Mouse (Mus musculus) hindbrain, postnatal 0 days (tissue): ENCODE results near the gene Meltf. TPM values are rescaled to one million over a fixed set of nuclear protein-coding genes. Genes with fewer than 3 reads are reported as not detected.
"Not testable (repeated sequence)": the region's sequence is repeated elsewhere in the genome, so short reads cannot be mapped to it uniquely, and the experiment has no call there.

Source experiments
- ATAC-seq: fragments of 200-750 bp; cut with Nextera tagmentation; 2 replicates; pipeline ENCODE4 v1.8.0; 2017; ENCODE audit warnings: mild to moderate bottlenecking, moderate TSS enrichment, moderate library complexity
- DNase-seq: peaks from one replicate; pipeline ENCODE4 v3.0.0-alpha.2; 2015; ENCODE audit warnings: low spot score
- H3K27ac ChIP-seq: fragments of 300-500 bp; sonication (generic); 2 replicates; pipeline ENCODE4 v1.5.1; 2014; ENCODE audit warnings: mild to moderate bottlenecking
- H3K27me3 ChIP-seq: fragments of 300-500 bp; sonication (generic); 2 replicates; pipeline ENCODE4 v1.6.1; 2014; ENCODE audit warnings: low read length, mixed read lengths; ENCODE audit not compliant: insufficient read depth
- H3K36me3 ChIP-seq: fragments of 300-500 bp; sonication (generic); 2 replicates; pipeline ENCODE4 v1.6.1; 2014; ENCODE audit warnings: low read length, mixed read lengths; ENCODE audit not compliant: insufficient read depth
- H3K4me1 ChIP-seq: fragments of 300-500 bp; sonication (generic); 2 replicates; pipeline ENCODE4 v1.6.1; 2014; ENCODE audit warnings: antibody characterized with exemption, low read length, mixed read lengths; ENCODE audit not compliant: insufficient read depth
- H3K4me2 ChIP-seq: fragments of 300-500 bp; sonication (generic); 2 replicates; pipeline ENCODE4 v1.6.1; 2014; ENCODE audit warnings: low read depth, mild to moderate bottlenecking, low read length, moderate library complexity, mixed read lengths
- H3K4me3 ChIP-seq: fragments of 300-500 bp; sonication (generic); 2 replicates; pipeline ENCODE4 v1.5.1; 2014; ENCODE audit warnings: low read length
- H3K9ac ChIP-seq: fragments of 300-500 bp; sonication (generic); replicated peaks from 2 replicates; pipeline ENCODE4 v1.6.1; 2014; ENCODE audit warnings: mild to moderate bottlenecking, low read length, moderate library complexity, mixed read lengths
- H3K9me3 ChIP-seq: fragments of 300-500 bp; sonication (generic); 2 replicates; pipeline ENCODE4 v1.6.1; 2016; ENCODE audit warnings: low read length, mixed read lengths
- CTCF ChIP-seq: IDR thresholded peaks from 2 replicates; pipeline ENCODE4 v1.5.1; 2016; ENCODE audit warnings: antibody characterized with exemption, control low read depth, low read depth
- WGBS: fragments of 180-500 bp; shearing (Covaris S2); extraction: QIAGEN DNeasy Blood & Tissue Kit; methylation state at CpG from one replicate; pipeline ENCODE4 v1.1.7; 2014; 5-methylcytosine and 5-hydroxymethylcytosine counted together
- polyA plus RNA-seq: library from polyadenylated mRNA; unstranded; fragments of >200 nt; fragmentation: Nextera tagmentation; extraction: Ambion mirVana; gene quantifications from 2 replicates; pipeline ENCODE4 v1.2.1, GENCODE M21; 2015
- total RNA-seq: library from RNA; depleted of rRNA; stranded (reverse); fragments of >200 nt; gene quantifications from 2 replicates; pipeline ENCODE4 v1.2.3, GENCODE M21; 2014

Gene Meltf
- total and polyA plus RNA-seq, 2 experiments from 2014 or later: 0.16 to 0.41 TPM

DNA sequence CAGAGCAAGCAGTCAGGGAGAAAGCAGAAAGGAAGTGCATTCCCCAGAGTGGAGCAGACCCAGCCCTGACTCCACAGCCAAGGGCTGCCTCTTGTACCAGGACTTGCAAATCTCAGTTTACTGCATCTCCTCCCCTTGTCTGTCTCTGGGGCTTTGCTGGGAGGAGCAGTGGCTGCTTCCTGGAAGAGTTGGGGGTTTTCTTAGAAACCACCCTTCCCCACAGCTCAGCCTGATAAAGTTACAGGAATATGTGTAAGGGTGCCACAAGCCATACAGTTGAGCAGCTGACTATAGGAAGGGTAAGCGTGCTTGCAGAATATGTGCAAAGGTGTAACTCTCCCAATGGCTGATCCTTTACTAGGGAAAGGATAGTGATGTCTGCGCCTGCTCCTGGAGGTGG, 62.0 kb downstream of the Meltf start:
- ATAC-seq: no peak

DNA sequence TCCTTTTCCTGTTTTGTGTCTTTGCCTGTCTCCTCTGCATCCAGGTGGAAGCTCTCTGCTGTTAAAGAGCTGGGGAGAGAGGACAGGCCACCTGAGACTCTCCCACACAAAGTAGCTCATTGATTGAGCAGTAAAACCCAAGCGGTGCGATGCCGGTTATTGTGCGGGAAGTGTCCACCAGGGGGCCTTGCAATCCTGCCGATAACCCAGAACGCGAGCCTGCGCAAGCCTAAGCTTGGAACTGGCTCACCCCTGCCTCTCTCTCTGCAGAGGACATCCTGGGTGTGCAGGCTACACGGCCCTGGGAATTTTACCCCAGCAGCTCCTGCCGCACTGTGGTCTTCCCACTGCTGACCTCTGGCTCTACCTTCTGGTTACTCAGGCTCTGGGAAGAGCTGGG, 65.4 kb downstream of the Meltf start:
- Histone ChIP-seq H3K9ac (no peak overlapping the region), H3K4me2 (no peak overlapping the region), H3K9me3 (no peaks in the 10 kb centered on the region), H3K27me3 (no peaks in the 10 kb centered on the region), H3K4me1 (peaks cover 16% of the 10 kb centered on the region), H3K4me3 (no peak overlapping the region), H3K27ac (no peak overlapping the region), H3K36me3 (no peaks in the 10 kb centered on the region)
- peak; percentile 87 for DNase-seq
- peak; percentile 36; the same call in 1 of the 2 replicates for ATAC-seq
- WGBS: 3% methylated on average over 10 of the region's 10 CpGs
- TF ChIP-seq CTCF: peak; percentile 90

More for the DNA sequence above, 62.0 kb downstream of the Meltf start:
- Histone ChIP-seq H3K9me3 (no peaks in the 10 kb centered on the region), H3K4me1 (0 out of 2 replicates have a peak, but pooled peaks cover 1% of the 10 kb centered on the region), H3K36me3 (no peaks in the 10 kb centered on the region), H3K27me3 (no peaks in the 10 kb centered on the region), H3K27ac (no peak overlapping the region), H3K9ac (no peak overlapping the region), H3K4me3 (no peak overlapping the region), H3K4me2 (no peak overlapping the region)
- 79% methylated on average over 2 of the region's 2 CpGs for WGBS
- no peak for DNase-seq
- TF ChIP-seq CTCF: no peak

DNA sequence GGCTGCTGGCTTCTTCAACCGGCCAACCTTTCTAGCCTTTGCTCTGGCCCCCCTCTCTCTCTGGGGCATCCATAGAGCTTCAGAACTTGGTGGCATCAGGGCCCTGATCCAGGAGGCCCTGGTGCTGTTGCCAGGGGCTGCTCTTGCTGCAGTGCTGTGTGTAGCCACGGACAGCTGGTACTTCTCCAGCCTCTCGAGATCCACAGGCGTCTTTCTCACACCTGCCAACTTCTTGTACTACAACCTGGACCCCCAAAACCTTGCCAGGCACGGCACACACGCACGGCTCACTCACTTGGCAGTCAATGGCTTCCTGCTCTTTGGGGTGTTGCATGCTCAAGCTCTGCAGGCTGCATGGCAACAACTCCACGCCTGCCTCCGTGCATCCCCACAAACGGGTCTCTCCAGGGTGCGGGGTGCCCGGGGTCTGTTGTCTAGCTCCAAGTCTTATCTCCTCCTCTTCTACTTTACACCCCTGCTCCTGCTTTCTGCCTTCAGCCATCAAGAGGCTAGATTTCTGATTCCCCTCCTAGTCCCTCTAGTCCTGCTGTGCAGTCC, 66.2 kb downstream of the Meltf start:
- 74% methylated on average over 12 of the region's 12 CpGs for WGBS
- no peak for ATAC-seq
- Histone ChIP-seq H3K4me1 (peaks cover 24% of the 10 kb centered on the region), H3K9ac (no peak overlapping the region), H3K27me3 (no peaks in the 10 kb centered on the region), H3K27ac (no peak overlapping the region), H3K36me3 (no peaks in the 10 kb centered on the region), H3K9me3 (no peaks in the 10 kb centered on the region), H3K4me2 (no peak overlapping the region), H3K4me3 (no peak overlapping the region)
- no peak for DNase-seq
- TF ChIP-seq CTCF: no peak

DNA sequence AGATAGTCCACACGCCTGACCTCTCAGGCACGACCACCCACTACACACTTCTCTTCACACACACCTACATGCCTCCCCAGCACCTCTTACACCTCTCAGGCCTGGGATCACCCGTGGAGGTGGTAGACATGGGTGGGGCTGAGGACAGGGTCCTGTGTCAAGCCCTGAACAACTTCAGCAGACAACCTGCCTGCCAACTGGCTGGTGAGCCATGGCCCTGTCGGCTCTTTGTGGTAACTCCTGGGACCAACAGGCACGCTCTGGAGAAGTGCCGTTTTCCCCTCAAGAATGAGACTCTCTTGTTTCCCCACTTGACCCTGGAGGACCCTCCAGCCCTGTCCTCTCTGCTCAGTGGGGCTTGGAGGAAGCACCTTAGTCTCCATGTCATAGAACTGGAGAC, 66.8 kb downstream of the Meltf start:
- ATAC-seq: no peak
- no peak for DNase-seq
- no peak for TF ChIP-seq CTCF
- WGBS: 89% methylated on average over 6 of the region's 6 CpGs
- Histone ChIP-seq H3K27me3 (no peaks in the 10 kb centered on the region), H3K27ac (no peak overlapping the region), H3K4me2 (no peak overlapping the region), H3K4me1 (peaks cover 24% of the 10 kb centered on the region), H3K9ac (no peak overlapping the region), H3K4me3 (no peak overlapping the region), H3K36me3 (no peaks in the 10 kb centered on the region), H3K9me3 (no peaks in the 10 kb centered on the region)

DNA sequence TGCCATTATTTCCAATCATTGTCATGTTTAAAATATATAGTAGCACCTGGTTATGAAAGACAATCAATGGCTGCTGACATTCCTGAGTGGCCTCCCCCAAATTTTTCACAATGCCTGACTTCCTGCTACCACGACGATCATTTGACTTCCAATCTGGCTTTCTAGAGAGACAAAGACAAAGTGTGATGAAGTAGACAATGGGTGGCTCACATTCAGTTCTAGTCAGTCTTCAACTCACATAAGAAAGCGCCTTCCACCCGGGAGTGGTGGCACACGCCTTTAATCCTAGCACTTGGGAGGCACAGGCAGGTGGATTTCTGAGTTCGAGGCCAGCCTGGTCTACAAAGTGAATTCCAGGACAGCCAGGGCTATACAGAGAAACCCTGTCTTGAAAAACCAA, 67.4 kb downstream of the Meltf start:
- not testable (repeated sequence) for DNase-seq, H3K9ac ChIP-seq, H3K27me3 ChIP-seq, H3K9me3 ChIP-seq, H3K36me3 ChIP-seq, H3K27ac ChIP-seq, ATAC-seq, H3K4me3 ChIP-seq
- WGBS: 83% methylated on average over 6 of the region's 6 CpGs
- Histone ChIP-seq H3K4me1 (peaks cover 24% of the 10 kb centered on the region), H3K4me2 (peak overlapping the region; percentile 94; the same call in 1 of the 2 replicates)

GRCm38 (mm10) chr16:31947333-31947732, 68.7 kb downstream of the Meltf start:
- WGBS: 38% methylated on average over 8 of the region's 8 CpGs
- no peaks in the 10 kb centered on the region for H3K27me3 ChIP-seq
- peak overlapping the region; percentile 95 for H3K27ac ChIP-seq
- peak overlapping the region; percentile 92 for H3K9ac ChIP-seq
- H3K4me1 ChIP-seq: peaks cover 24% of the 10 kb centered on the region
- TF ChIP-seq CTCF: no peak
- no peaks in the 10 kb centered on the region for H3K9me3 ChIP-seq
- H3K36me3 ChIP-seq: no peaks in the 10 kb centered on the region
- H3K4me3 ChIP-seq: peak overlapping the region; percentile 91
- DNase-seq (no peak), ATAC-seq (no peak)
- peak overlapping the region; percentile 94 for H3K4me2 ChIP-seq

DNA sequence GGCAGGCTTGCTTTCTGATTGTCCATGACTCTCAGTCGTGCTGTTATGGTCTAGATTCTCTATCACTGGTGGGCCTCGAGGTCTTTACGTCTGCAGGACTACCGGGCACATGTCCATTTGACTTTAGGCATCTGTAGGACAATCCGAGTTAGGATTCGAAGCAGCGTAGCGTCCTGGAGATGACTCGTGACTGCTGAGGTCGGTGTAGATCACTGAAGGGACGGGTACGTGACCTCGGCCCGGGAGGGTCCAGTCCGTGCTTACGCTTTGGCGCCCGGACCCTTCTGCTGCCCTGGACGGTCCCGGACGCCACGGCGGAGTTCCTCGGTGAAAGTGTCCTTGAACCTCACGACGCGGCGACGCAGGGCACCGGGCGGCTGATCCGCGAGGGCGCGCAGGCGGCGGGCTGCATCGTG, 69.3 kb downstream of the Meltf start:
- Histone ChIP-seq H3K4me3 (peak overlapping the region; percentile 91), H3K4me1 (peaks cover 24% of the 10 kb centered on the region), H3K27ac (peak overlapping the region; percentile 95), H3K4me2 (peak overlapping the region; percentile 94), H3K36me3 (no peaks in the 10 kb centered on the region), H3K27me3 (no peaks in the 10 kb centered on the region), H3K9ac (peak overlapping the region; percentile 92), H3K9me3 (no peaks in the 10 kb centered on the region)
- TF ChIP-seq CTCF: no peak
- no peak for ATAC-seq
- under 1% methylated on average over 31 of the region's 38 CpGs for WGBS
- no peak for DNase-seq
